Mouse (Mus musculus) MEL (cell line): Measurements from ENCODE around the gene Hspa5. TPM values are rescaled to one million over a fixed set of nuclear protein-coding genes. Genes with fewer than 3 reads are reported as not detected.

Experiments used
- DNase-seq: peaks from one replicate; pipeline ENCODE4 v3.0.0; 2011; ENCODE audit warnings: low read depth, low spot score
- H3K27ac ChIP-seq: 2 replicates; pipeline ENCODE4 v1.5.1; 2012; ENCODE audit warnings: low read depth, mild to moderate bottlenecking, control low read depth, low read length, moderate library complexity; ENCODE audit not compliant: control insufficient read depth
- H3K27me3 ChIP-seq, 2 experiments: fragments of 150-350 bp in 1 of 2; sonication (generic) in 1 of 2; 2 replicates each; pipeline ENCODE4 v1.6.1; 2012; ENCODE audit warnings: low read length in 2 of 2, mild to moderate bottlenecking in 2 of 2, improper control_type of control experiment in 1 of 2, moderate library complexity in 1 of 2; ENCODE audit not compliant: insufficient read depth in 2 of 2, control insufficient read depth in 1 of 2
- H3K36me3 ChIP-seq, 2 experiments: 2 replicates each; pipeline ENCODE4 v1.6.1; 2012 to 2014; ENCODE audit warnings: low read length in 2 of 2, improper control_type of control experiment in 1 of 2, inconsistent platforms in 1 of 2, mild to moderate bottlenecking in 1 of 2; ENCODE audit not compliant: insufficient read depth in 2 of 2, control insufficient read depth in 1 of 2
- H3K4me1 ChIP-seq, 2 experiments: fragments of 150-350 bp in 1 of 2; sonication (generic) in 1 of 2; 2 replicates each; pipeline ENCODE4 v1.6.1; 2012; ENCODE audit warnings: low read length in 2 of 2, improper control_type of control experiment in 1 of 2, mild to moderate bottlenecking in 1 of 2; ENCODE audit not compliant: insufficient read depth in 2 of 2, control insufficient read depth in 1 of 2
- H3K4me3 ChIP-seq, 2 experiments: fragments of 150-350 bp in 1 of 2; sonication (generic) in 1 of 2; 2 replicates each; pipeline ENCODE4 v1.5.1; 2012; ENCODE audit warnings: low read depth in 2 of 2, low read length in 2 of 2, mild to moderate bottlenecking in 2 of 2, moderate library complexity in 2 of 2, control low read depth in 1 of 2, improper control_type of control experiment in 1 of 2; ENCODE audit not compliant: control insufficient read depth in 1 of 2, insufficient read depth in 1 of 2
- H3K79me2 ChIP-seq: 2 replicates; pipeline ENCODE4 v1.6.1; 2012; ENCODE audit warnings: mild to moderate bottlenecking, low read length, moderate library complexity; ENCODE audit not compliant: control insufficient read depth, poor library complexity, insufficient read depth
- H3K9ac ChIP-seq: 2 replicates; pipeline ENCODE4 v1.6.1; 2012; ENCODE audit warnings: low read depth, mild to moderate bottlenecking, control low read depth, low read length, moderate library complexity; ENCODE audit not compliant: control insufficient read depth, poor library complexity, severe bottlenecking
- H3K9me3 ChIP-seq: fragments of 150-350 bp; sonication (generic); replicated peaks from 2 replicates; pipeline ENCODE4 v1.6.1; 2012; ENCODE audit warnings: mild to moderate bottlenecking, low read length, improper control_type of control experiment, moderate library complexity; ENCODE audit not compliant: insufficient read depth
- BHLHE40 ChIP-seq: IDR thresholded peaks from 2 replicates; pipeline ENCODE4 v1.6.1; 2012; ENCODE audit warnings: low read depth, mild to moderate bottlenecking, inconsistent platforms, low read length, improper control_type of control experiment, borderline replicate concordance
- CHD1 ChIP-seq: IDR thresholded peaks from 2 replicates; pipeline ENCODE4 v1.6.1; 2012; ENCODE audit warnings: low read depth, mild to moderate bottlenecking, inconsistent platforms, low read length, improper control_type of control experiment
- CHD2 ChIP-seq: IDR thresholded peaks from 2 replicates; pipeline ENCODE4 v1.6.1; 2011; ENCODE audit warnings: low read length, improper control_type of control experiment
- CTCF ChIP-seq, 3 experiments: IDR thresholded peaks in 2 of 3; conservative IDR thresholded peaks in 1 of 3; 2 replicates each; pipeline ENCODE4 v1.5.1; 2011 to 2012; ENCODE audit warnings: low read length in 3 of 3, low read depth in 2 of 3, mild to moderate bottlenecking in 2 of 3, improper control_type of control experiment in 1 of 3, inconsistent platforms in 1 of 3, mixed read lengths in 1 of 3, moderate library complexity in 1 of 3; ENCODE audit not compliant: control insufficient read depth in 1 of 3, insufficient read depth in 1 of 3, poor library complexity in 1 of 3, severe bottlenecking in 1 of 3
- ELF1 ChIP-seq: IDR thresholded peaks from 2 replicates; pipeline ENCODE4 v1.6.1; 2014; ENCODE audit warnings: low read depth, mild to moderate bottlenecking, inconsistent platforms, low read length, improper control_type of control experiment, moderate library complexity
- EP300 ChIP-seq, 2 experiments: IDR thresholded peaks; 2 replicates each; pipeline ENCODE4 v1.6.1; 2011; ENCODE audit warnings: improper control_type of control experiment in 2 of 2, low read length in 2 of 2, low read depth in 1 of 2, mild to moderate bottlenecking in 1 of 2
- ETS1 ChIP-seq: IDR thresholded peaks from 2 replicates; pipeline ENCODE4 v1.6.1; 2012; ENCODE audit warnings: low read depth, mild to moderate bottlenecking, inconsistent platforms, low read length, improper control_type of control experiment, moderate library complexity
- GABPA ChIP-seq: IDR thresholded peaks from 2 replicates; pipeline ENCODE4 v1.6.1; 2012; ENCODE audit warnings: low read depth, mild to moderate bottlenecking, inconsistent platforms, low read length, improper control_type of control experiment, moderate library complexity
- GATA1 ChIP-seq: IDR thresholded peaks from 2 replicates; pipeline ENCODE4 v1.6.1; 2011; ENCODE audit warnings: low read depth, low read length, improper control_type of control experiment
- HCFC1 ChIP-seq: IDR thresholded peaks from 2 replicates; pipeline ENCODE4 v1.6.1; 2012; ENCODE audit warnings: low read depth, mild to moderate bottlenecking, inconsistent platforms, low read length, improper control_type of control experiment, moderate library complexity
- JUND ChIP-seq: IDR thresholded peaks from 2 replicates; pipeline ENCODE4 v1.6.1; 2011; ENCODE audit warnings: low read depth, mild to moderate bottlenecking, improper control_type of control experiment, low read length
- KAT2A ChIP-seq: conservative IDR thresholded peaks from 2 replicates; pipeline ENCODE4 v1.6.1; 2012; ENCODE audit warnings: low read depth, low read length, improper control_type of control experiment, inconsistent platforms
- MAFK ChIP-seq: IDR thresholded peaks from 2 replicates; pipeline ENCODE4 v1.6.1; 2011; ENCODE audit warnings: low read depth, mild to moderate bottlenecking, low read length, improper control_type of control experiment, borderline replicate concordance
- MAX ChIP-seq: IDR thresholded peaks from 2 replicates; pipeline ENCODE4 v1.6.1; 2011; ENCODE audit warnings: low read length, improper control_type of control experiment
- MAZ ChIP-seq: IDR thresholded peaks from 2 replicates; pipeline ENCODE4 v1.6.1; 2012; ENCODE audit warnings: low read depth, mild to moderate bottlenecking, inconsistent platforms, low read length, improper control_type of control experiment
- MEF2A ChIP-seq: IDR thresholded peaks from 2 replicates; pipeline ENCODE4 v1.6.1; 2014; ENCODE audit warnings: low read depth, mild to moderate bottlenecking, inconsistent platforms, low read length, improper control_type of control experiment; ENCODE audit not compliant: poor library complexity, insufficient replicate concordance, severe bottlenecking; ENCODE audit errors: extremely low read depth
- MXI1 ChIP-seq: IDR thresholded peaks from 2 replicates; pipeline ENCODE4 v1.6.1; 2011; ENCODE audit warnings: mild to moderate bottlenecking, low read depth, low read length, improper control_type of control experiment
- MYB ChIP-seq: IDR thresholded peaks from 2 replicates; pipeline ENCODE4 v1.6.1; 2011; ENCODE audit warnings: mild to moderate bottlenecking, low read depth, low read length, improper control_type of control experiment
- MYC ChIP-seq: IDR thresholded peaks from 2 replicates; pipeline ENCODE4 v1.6.1; 2011; ENCODE audit warnings: low read depth, mild to moderate bottlenecking, low read length, improper control_type of control experiment, moderate library complexity
- NELFE ChIP-seq: IDR thresholded peaks from 2 replicates; pipeline ENCODE4 v1.6.1; 2011; ENCODE audit warnings: low read depth, low read length, improper control_type of control experiment
- NRF1 ChIP-seq: IDR thresholded peaks from 2 replicates; pipeline ENCODE4 v1.6.1; 2014; ENCODE audit warnings: low read depth, mild to moderate bottlenecking, inconsistent platforms, low read length, improper control_type of control experiment, moderate library complexity; ENCODE audit not compliant: poor library complexity, insufficient read depth, severe bottlenecking
- POLR2A ChIP-seq, 2 experiments: IDR thresholded peaks; 2 replicates each; pipeline ENCODE4 v1.6.1; 2011 to 2012; ENCODE audit warnings: low read length in 2 of 2, mild to moderate bottlenecking in 2 of 2, control low read depth in 1 of 2, improper control_type of control experiment in 1 of 2, low read depth in 1 of 2, moderate library complexity in 1 of 2; ENCODE audit not compliant: control insufficient read depth in 1 of 2, insufficient read depth in 1 of 2, poor library complexity in 1 of 2
- POLR2AphosphoS2 ChIP-seq: IDR thresholded peaks from 2 replicates; pipeline ENCODE4 v1.6.1; 2011; ENCODE audit warnings: low read length, improper control_type of control experiment
- POLR2AphosphoS5 ChIP-seq: IDR thresholded peaks from 2 replicates; pipeline ENCODE4 v1.6.1; 2012; ENCODE audit warnings: low read depth, borderline replicate concordance, mild to moderate bottlenecking, inconsistent platforms, low read length, moderate library complexity, mixed read lengths
- RAD21 ChIP-seq: IDR thresholded peaks from 2 replicates; pipeline ENCODE4 v1.6.1; 2011; ENCODE audit warnings: mild to moderate bottlenecking, low read depth, low read length, improper control_type of control experiment
- RCOR1 ChIP-seq: IDR thresholded peaks from 2 replicates; pipeline ENCODE4 v1.6.1; 2012; ENCODE audit warnings: low read depth, mild to moderate bottlenecking, inconsistent platforms, low read length, improper control_type of control experiment
- SIN3A ChIP-seq: IDR thresholded peaks from 2 replicates; pipeline ENCODE4 v1.6.1; 2012; ENCODE audit warnings: low read length, improper control_type of control experiment, inconsistent platforms
- SMC3 ChIP-seq: IDR thresholded peaks from 2 replicates; pipeline ENCODE4 v1.6.1; 2011; ENCODE audit warnings: low read depth, low read length, improper control_type of control experiment
- TAL1 ChIP-seq: IDR thresholded peaks from 2 replicates; pipeline ENCODE4 v1.6.1; 2012; ENCODE audit warnings: mild to moderate bottlenecking, inconsistent platforms, low read length, moderate library complexity, mixed read lengths
- TBP ChIP-seq: IDR thresholded peaks from 2 replicates; pipeline ENCODE4 v1.8.0; 2011; ENCODE audit warnings: low read depth, low read length, improper control_type of control experiment
- UBTF ChIP-seq: IDR thresholded peaks from 2 replicates; pipeline ENCODE4 v1.6.1; 2012; ENCODE audit warnings: low read depth, mild to moderate bottlenecking, inconsistent platforms, low read length, improper control_type of control experiment, moderate library complexity, borderline replicate concordance; ENCODE audit not compliant: insufficient read depth
- USF1 ChIP-seq: IDR thresholded peaks from 2 replicates; pipeline ENCODE4 v1.6.1; 2014; ENCODE audit warnings: low read depth, mild to moderate bottlenecking, inconsistent platforms, low read length, improper control_type of control experiment, moderate library complexity
- USF2 ChIP-seq, 2 experiments: IDR thresholded peaks; 2 replicates each; pipeline ENCODE4 v1.6.1; 2011 to 2012; ENCODE audit warnings: improper control_type of control experiment in 2 of 2, low read length in 2 of 2, borderline replicate concordance in 1 of 2, inconsistent platforms in 1 of 2, low read depth in 1 of 2, mild to moderate bottlenecking in 1 of 2; ENCODE audit not compliant: insufficient read depth in 1 of 2
- ZC3H11A ChIP-seq: IDR thresholded peaks from 2 replicates; pipeline ENCODE4 v1.6.1; 2012; ENCODE audit warnings: low read depth, mild to moderate bottlenecking, inconsistent platforms, low read length, improper control_type of control experiment
- ZKSCAN1 ChIP-seq: IDR thresholded peaks from 2 replicates; pipeline ENCODE4 v1.6.1; 2012; ENCODE audit warnings: low read depth, mild to moderate bottlenecking, inconsistent platforms, low read length, improper control_type of control experiment, moderate library complexity
- ZMIZ1 ChIP-seq: IDR thresholded peaks from 2 replicates; pipeline ENCODE4 v1.6.1; 2012; ENCODE audit warnings: low read depth, mild to moderate bottlenecking, inconsistent platforms, low read length, improper control_type of control experiment, moderate library complexity
- ZNF384 ChIP-seq: IDR thresholded peaks from 2 replicates; pipeline ENCODE4 v1.6.1; 2012; ENCODE audit warnings: low read depth, mild to moderate bottlenecking, inconsistent platforms, low read length, improper control_type of control experiment
- polyA plus RNA-seq, 2 experiments: library from polyadenylated mRNA; stranded (reverse) in 1 of 2; unstranded in 1 of 2; fragments of >175 nt in 1 of 2; fragments of >200 nt in 1 of 2; gene quantifications; 2 replicates each; pipeline versions ENCODE4 v1.2.1 to v1.2.4; 2012; ENCODE audit warnings: low replicate concordance in 2 of 2, low read depth in 1 of 2; ENCODE audit not compliant: insufficient read length in 2 of 2, insufficient read depth in 1 of 2, missing spikeins in 1 of 2
- total RNA-seq: library from RNA; depleted of rRNA; stranded (reverse); fragments of 300-350 nt; gene quantifications from 2 replicates; pipeline ENCODE4 v1.2.3, GENCODE M21; 2012

Hspa5 gene
- total and polyA plus RNA-seq, 3 experiments: 147 to 1,250 (median 649) TPM

GRCm38 (mm10) chr2:34825827-34826459 is 54.2 kb downstream of the Hspa5 start, which contains the start of gene Fbxw2:
Gene Fbxw2, minus strand, starts transcription at chr2:34826311.
- Histone ChIP-seq H3K36me3 (peaks cover 2 to 25% of the 10 kb centered on the region in 2 experiments; a peak in 3 of 4 replicates), H3K4me1 (peaks cover 6 to 13% of the 10 kb centered on the region in 2 experiments; a peak in 3 of 4 replicates), H3K4me3 (peak within 1 kb of the TSS; percentile 68 to 97), H3K9ac (peak within 1 kb of the TSS; percentile 99), H3K79me2 (peaks cover 30% of the 10 kb centered on the region), H3K27ac (peak within 1 kb of the TSS; percentile 78), H3K9me3 (no peaks in the 10 kb centered on the region), H3K27me3 (no peaks in the 10 kb centered on the region)
- DNase-seq: peak; percentile 95
- TF ChIP-seq POLR2A (IDR thresholded peaks at IDR 0.05; ENCODE audit: control insufficient read depth in 1 of 2, insufficient read depth in 1 of 2, low read depth in 1 of 2, low read length in 2 of 2, poor library complexity in 1 of 2): peak; percentile 61 to 97
- TF ChIP-seq NELFE: peak; percentile 92
- no peak for TF ChIP-seq MYB
- TF ChIP-seq USF1: no peak
- no peak for TF ChIP-seq CHD2
- no peak for TF ChIP-seq RCOR1
- 0 out of 2 replicates have a peak, but pooled peaks have one; percentile 4 for TF ChIP-seq CHD1
- no peak for TF ChIP-seq ZMIZ1
- TF ChIP-seq ZNF384: no peak
- TF ChIP-seq MXI1: peak; percentile 90
- TF ChIP-seq MAFK: no peak
- TF ChIP-seq ZC3H11A: no peak
- TF ChIP-seq USF2 (IDR thresholded peaks at IDR 0.05; ENCODE audit: borderline replicate concordance in 1 of 2, insufficient read depth in 1 of 2, low read depth in 1 of 2, low read length in 2 of 2): no peak
- TF ChIP-seq UBTF: 0 out of 2 replicates have a peak, but pooled peaks have one; percentile 69
- no peak for TF ChIP-seq MEF2A
- TF ChIP-seq JUND: no peak
- TF ChIP-seq ELF1: peak; percentile 99
- TF ChIP-seq MYC: peak; percentile 99
- TF ChIP-seq HCFC1: peak; percentile 94
- no peak for TF ChIP-seq POLR2AphosphoS5
- peak; percentile 94 for TF ChIP-seq MAX
- TF ChIP-seq SMC3: no peak
- no peak for TF ChIP-seq CTCF (IDR thresholded peaks at IDR 0.05 in 2 of 3, conservative IDR thresholded peaks at IDR 0.05 in 1 of 3; ENCODE audit: control insufficient read depth in 1 of 3, insufficient read depth in 1 of 3, low read depth in 2 of 3, low read length in 3 of 3, poor library complexity in 1 of 3, severe bottlenecking in 1 of 3)
- no peak for TF ChIP-seq MAZ
- no peak for TF ChIP-seq TAL1
- TF ChIP-seq SIN3A: peak; percentile 94
- no peak for TF ChIP-seq NRF1
- peak; percentile 81 for TF ChIP-seq POLR2AphosphoS2
- no peak for TF ChIP-seq RAD21
- TF ChIP-seq ZKSCAN1: no peak
- TF ChIP-seq BHLHE40: no peak
- peak; percentile 81 for TF ChIP-seq TBP
- TF ChIP-seq ETS1: no peak
- TF ChIP-seq GATA1: no peak
- TF ChIP-seq KAT2A: peak; percentile 82; the same call in 1 of the 2 replicates
- peak in 1 of 2 experiments; percentile 18; a peak in 1 of 4 replicates for TF ChIP-seq EP300 (IDR thresholded peaks at IDR 0.05; ENCODE audit: low read depth in 1 of 2, low read length in 2 of 2)
- no peak for TF ChIP-seq GABPA
